Mouse (Mus musculus): ENCODE measurements around the gene Dnm1l. TPM values are rescaled to one million over a fixed set of nuclear protein-coding genes. Genes with fewer than 3 reads are reported as not detected.

Dnm1l gene
- polyA plus RNA-seq, 1 experiment from 2014 or later = 52.2 TPM

GRCm38 (mm10) chr16:16302369-16303137, 56.2 kb downstream of the Dnm1l start, which contains the start of gene Yars2:
TSS of gene Yars2 (plus strand) at chr16:16302965.
- H3K4me2 ChIP-seq (ENCODE audit: low read depth, low read length) = peak within 1 kb of the TSS; percentile 71
- H3K27ac ChIP-seq (ENCODE audit: low read length) = peak within 1 kb of the TSS; percentile 96
- under 1% methylated on average over 50 of the region's 50 CpGs for WGBS
- H3K4me1 ChIP-seq (ENCODE audit: control insufficient read depth, insufficient read depth, low read length) = peaks cover 13% of the 10 kb centered on the region
- peak; percentile 99 for ATAC-seq
- no peaks in the 10 kb centered on the region for H3K36me3 ChIP-seq (ENCODE audit: control insufficient read depth, insufficient read depth, low read length)
- H3K4me3 ChIP-seq (ENCODE audit: low read length) = peak within 1 kb of the TSS; percentile 97
- peak within 1 kb of the TSS; percentile 96 for H3K9ac ChIP-seq (ENCODE audit: low read depth, low read length)
- no peaks in the 10 kb centered on the region for H3K9me3 ChIP-seq (ENCODE audit: control insufficient read depth, low read length)
- no peaks in the 10 kb centered on the region for H3K27me3 ChIP-seq (replicated peaks; ENCODE audit: control insufficient read depth, insufficient read depth, low read length)

GRCm38 (mm10) chr16:16273752-16274151, 85.0 kb downstream of the Dnm1l start:
- no peaks in the 10 kb centered on the region for H3K36me3 ChIP-seq (ENCODE audit: control insufficient read depth, insufficient read depth, low read length)
- no peak overlapping the region for H3K4me3 ChIP-seq (ENCODE audit: low read length)
- H3K4me2 ChIP-seq (ENCODE audit: low read depth, low read length) = no peak overlapping the region
- no peaks in the 10 kb centered on the region for H3K9me3 ChIP-seq (ENCODE audit: control insufficient read depth, low read length)
- H3K9ac ChIP-seq (ENCODE audit: low read depth, low read length) = no peak overlapping the region
- H3K27me3 ChIP-seq (replicated peaks; ENCODE audit: control insufficient read depth, insufficient read depth, low read length) = no peaks in the 10 kb centered on the region
- 88% methylated on average over 6 of the region's 6 CpGs for WGBS
- no peak for ATAC-seq
- H3K4me1 ChIP-seq (ENCODE audit: control insufficient read depth, insufficient read depth, low read length) = no peaks in the 10 kb centered on the region
- no peak overlapping the region for H3K27ac ChIP-seq (ENCODE audit: low read length)

- Histone ChIP-seq H3K27me3 (replicated peaks; ENCODE audit: control insufficient read depth, insufficient read depth, low read length) (no peaks in the 10 kb centered on the region), H3K4me3 (ENCODE audit: low read length) (no peak overlapping the region), H3K4me2 (ENCODE audit: low read depth, low read length) (no peak overlapping the region), H3K9ac (ENCODE audit: low read depth, low read length) (no peak overlapping the region), H3K4me1 (ENCODE audit: control insufficient read depth, insufficient read depth, low read length) (no peaks in the 10 kb centered on the region), H3K9me3 (ENCODE audit: control insufficient read depth, low read length) (no peaks in the 10 kb centered on the region), H3K36me3 (ENCODE audit: control insufficient read depth, insufficient read depth, low read length) (no peaks in the 10 kb centered on the region), H3K27ac (ENCODE audit: low read length) (no peak overlapping the region)
- no peak for ATAC-seq
- 70% methylated on average over 3 of the region's 3 CpGs for WGBS
These were observed 85.8 kb downstream of the Dnm1l start for GRCm38 (mm10) chr16:16272978-16273377.

GRCm38 (mm10) chr16:16262436-16262835, 96.3 kb downstream of the Dnm1l start:
- ATAC-seq = no peak
- H3K4me3 ChIP-seq (ENCODE audit: low read length) = no peak overlapping the region
- 89% methylated on average over 3 of the region's 3 CpGs for WGBS

More at GRCm38 (mm10) chr16:16262436-16262835, 96.3 kb downstream of the Dnm1l start:
- H3K4me1 ChIP-seq (ENCODE audit: control insufficient read depth, insufficient read depth, low read length) = no peaks in the 10 kb centered on the region
- no peaks in the 10 kb centered on the region for H3K9me3 ChIP-seq (ENCODE audit: control insufficient read depth, low read length)
- H3K4me2 ChIP-seq (ENCODE audit: low read depth, low read length) = no peak overlapping the region
- no peaks in the 10 kb centered on the region for H3K36me3 ChIP-seq (ENCODE audit: control insufficient read depth, insufficient read depth, low read length)
- no peak overlapping the region for H3K27ac ChIP-seq (ENCODE audit: low read length)
- no peaks in the 10 kb centered on the region for H3K27me3 ChIP-seq (replicated peaks; ENCODE audit: control insufficient read depth, insufficient read depth, low read length)
- no peak overlapping the region for H3K9ac ChIP-seq (ENCODE audit: low read depth, low read length)

Other genes with a start within 250 kb of the Dnm1l start
- 26.6 and 29.3 TPM in 2 replicates for gene Pkp2, start 145.6 kb downstream of the Dnm1l start, polyA plus RNA-seq (2015; fragmentation: Nextera tagmentation; extraction: Ambion mirVana)
- 37.8 and 38.2 TPM in 2 replicates for gene Yars2, start 56.0 kb downstream of the Dnm1l start, polyA plus RNA-seq (2015; fragmentation: Nextera tagmentation; extraction: Ambion mirVana)
- 13.0 and 14.4 TPM in 2 replicates for gene Fgd4, start 241.6 kb upstream of the Dnm1l start, polyA plus RNA-seq (2015; fragmentation: Nextera tagmentation; extraction: Ambion mirVana)